Mouse (Mus musculus): ENCODE data around the gene Mdm2.

GRCm38 (mm10) chr10:117671266-117671665, 39.3 kb downstream of the Mdm2 start:
- no peak for TF ChIP-seq CTCF (IDR thresholded peaks at IDR 0.05; ENCODE audit: borderline replicate concordance, control insufficient read depth, extremely low read depth, insufficient read depth, low read length, poor library complexity)
- TF ChIP-seq POLR2A (IDR thresholded peaks at IDR 0.05; ENCODE audit: control insufficient read depth, extremely low read depth, insufficient read depth, low read length, poor library complexity) = no peak

Measured in thymus, adult 2 months (tissue).